Mouse (Mus musculus): ENCODE results near the gene Tkt. TPM values are rescaled to one million over a fixed set of nuclear protein-coding genes. Genes with fewer than 3 reads are reported as not detected.

Gene Tkt
- polyA plus RNA-seq, 1 experiment, result 794 TPM

GRCm38 (mm10) chr14:30519323-30519722 lies 28.8 kb upstream of the Tkt start:
- H3K4me1 ChIP-seq (ENCODE audit: control insufficient read depth, insufficient read depth, low read length), result no peaks in the 10 kb centered on the region
- TF ChIP-seq EP300 (IDR thresholded peaks at IDR 0.05; ENCODE audit: insufficient read depth, low read depth, low read length), result no peak
- no peak for TF ChIP-seq POLR2A (IDR thresholded peaks at IDR 0.05; ENCODE audit: insufficient read depth, low read length)
- TF ChIP-seq CTCF (IDR thresholded peaks at IDR 0.05; ENCODE audit: low read depth, low read length), result no peak
- H3K27ac ChIP-seq (ENCODE audit: insufficient read depth, low read length), result no peak overlapping the region
- H3K36me3 ChIP-seq (ENCODE audit: control insufficient read depth, insufficient read depth, low read length, poor library complexity, severe bottlenecking), result peaks cover 27% of the 10 kb centered on the region
- no peaks in the 10 kb centered on the region for H3K9me3 ChIP-seq (replicated peaks; ENCODE audit: control insufficient read depth, insufficient read depth, low read length, poor library complexity, severe bottlenecking)
- no peaks in the 10 kb centered on the region for H3K27me3 ChIP-seq (ENCODE audit: control insufficient read depth, insufficient read depth, low read length, poor library complexity, severe bottlenecking)
- H3K4me3 ChIP-seq (ENCODE audit: low read depth, low read length), result no peak overlapping the region
- H3K9ac ChIP-seq (ENCODE audit: low read depth, poor library complexity, severe bottlenecking), result no peak overlapping the region

- Histone ChIP-seq H3K9ac (ENCODE audit: low read depth, poor library complexity, severe bottlenecking) (no peak overlapping the region), H3K4me3 (ENCODE audit: low read depth, low read length) (no peak overlapping the region), H3K9me3 (replicated peaks; ENCODE audit: control insufficient read depth, insufficient read depth, low read length, poor library complexity, severe bottlenecking) (no peaks in the 10 kb centered on the region), H3K36me3 (ENCODE audit: control insufficient read depth, insufficient read depth, low read length, poor library complexity, severe bottlenecking) (peaks cover 29% of the 10 kb centered on the region), H3K27me3 (ENCODE audit: control insufficient read depth, insufficient read depth, low read length, poor library complexity, severe bottlenecking) (no peaks in the 10 kb centered on the region), H3K27ac (ENCODE audit: insufficient read depth, low read length) (no peak overlapping the region), H3K4me1 (ENCODE audit: control insufficient read depth, insufficient read depth, low read length) (no peaks in the 10 kb centered on the region)
- no peak for TF ChIP-seq POLR2A (IDR thresholded peaks at IDR 0.05; ENCODE audit: insufficient read depth, low read length)
- TF ChIP-seq EP300 (IDR thresholded peaks at IDR 0.05; ENCODE audit: insufficient read depth, low read depth, low read length), result no peak
- no peak for TF ChIP-seq CTCF (IDR thresholded peaks at IDR 0.05; ENCODE audit: low read depth, low read length)
Measured at GRCm38 (mm10) chr14:30523356-30523755, 24.8 kb upstream of the Tkt start.

- Histone ChIP-seq H3K4me3 (ENCODE audit: low read depth, low read length) (no peak overlapping the region), H3K9me3 (replicated peaks; ENCODE audit: control insufficient read depth, insufficient read depth, low read length, poor library complexity, severe bottlenecking) (no peaks in the 10 kb centered on the region), H3K36me3 (ENCODE audit: control insufficient read depth, insufficient read depth, low read length, poor library complexity, severe bottlenecking) (peaks cover 10% of the 10 kb centered on the region), H3K4me1 (ENCODE audit: control insufficient read depth, insufficient read depth, low read length) (peaks cover 3% of the 10 kb centered on the region), H3K27me3 (ENCODE audit: control insufficient read depth, insufficient read depth, low read length, poor library complexity, severe bottlenecking) (no peaks in the 10 kb centered on the region), H3K27ac (ENCODE audit: insufficient read depth, low read length) (no peak overlapping the region), H3K9ac (ENCODE audit: low read depth, poor library complexity, severe bottlenecking) (no peak overlapping the region)
- no peak for TF ChIP-seq CTCF (IDR thresholded peaks at IDR 0.05; ENCODE audit: low read depth, low read length)
- TF ChIP-seq POLR2A (IDR thresholded peaks at IDR 0.05; ENCODE audit: insufficient read depth, low read length), result no peak
- no peak for TF ChIP-seq EP300 (IDR thresholded peaks at IDR 0.05; ENCODE audit: insufficient read depth, low read depth, low read length)
Measured at GRCm38 (mm10) chr14:30528392-30528791, 19.8 kb upstream of the Tkt start.

GRCm38 (mm10) chr14:30528961-30529360 lies 19.2 kb upstream of the Tkt start:
- Histone ChIP-seq H3K9me3 (replicated peaks; ENCODE audit: control insufficient read depth, insufficient read depth, low read length, poor library complexity, severe bottlenecking) (no peaks in the 10 kb centered on the region), H3K36me3 (ENCODE audit: control insufficient read depth, insufficient read depth, low read length, poor library complexity, severe bottlenecking) (peaks cover 5% of the 10 kb centered on the region; the same call in 1 of the 2 replicates), H3K4me3 (ENCODE audit: low read depth, low read length) (no peak overlapping the region), H3K9ac (ENCODE audit: low read depth, poor library complexity, severe bottlenecking) (0 out of 2 replicates have a peak overlapping the region, but pooled peaks have one; percentile 22), H3K4me1 (ENCODE audit: control insufficient read depth, insufficient read depth, low read length) (peaks cover 3% of the 10 kb centered on the region), H3K27ac (ENCODE audit: insufficient read depth, low read length) (peak overlapping the region; percentile 82), H3K27me3 (ENCODE audit: control insufficient read depth, insufficient read depth, low read length, poor library complexity, severe bottlenecking) (no peaks in the 10 kb centered on the region)
- TF ChIP-seq CTCF (IDR thresholded peaks at IDR 0.05; ENCODE audit: low read depth, low read length), result no peak
- TF ChIP-seq POLR2A (IDR thresholded peaks at IDR 0.05; ENCODE audit: insufficient read depth, low read length), result no peak
- TF ChIP-seq EP300 (IDR thresholded peaks at IDR 0.05; ENCODE audit: insufficient read depth, low read depth, low read length), result no peak

- peaks cover 3% of the 10 kb centered on the region for H3K4me1 ChIP-seq (ENCODE audit: control insufficient read depth, insufficient read depth, low read length)
- H3K27me3 ChIP-seq (ENCODE audit: control insufficient read depth, insufficient read depth, low read length, poor library complexity, severe bottlenecking), result no peaks in the 10 kb centered on the region
- H3K36me3 ChIP-seq (ENCODE audit: control insufficient read depth, insufficient read depth, low read length, poor library complexity, severe bottlenecking), result peaks cover 5% of the 10 kb centered on the region; the same call in 1 of the 2 replicates
- no peak overlapping the region for H3K4me3 ChIP-seq (ENCODE audit: low read depth, low read length)
- H3K27ac ChIP-seq (ENCODE audit: insufficient read depth, low read length), result peak overlapping the region; percentile 82
- H3K9me3 ChIP-seq (replicated peaks; ENCODE audit: control insufficient read depth, insufficient read depth, low read length, poor library complexity, severe bottlenecking), result no peaks in the 10 kb centered on the region
- no peak for TF ChIP-seq EP300 (IDR thresholded peaks at IDR 0.05; ENCODE audit: insufficient read depth, low read depth, low read length)
- no peak for TF ChIP-seq POLR2A (IDR thresholded peaks at IDR 0.05; ENCODE audit: insufficient read depth, low read length)
- TF ChIP-seq CTCF (IDR thresholded peaks at IDR 0.05; ENCODE audit: low read depth, low read length), result no peak
- H3K9ac ChIP-seq (ENCODE audit: low read depth, poor library complexity, severe bottlenecking), result 0 out of 2 replicates have a peak overlapping the region, but pooled peaks have one; percentile 22
Measured at GRCm38 (mm10) chr14:30529454-30529853, 18.7 kb upstream of the Tkt start.

GRCm38 (mm10) chr14:30530726-30531269 lies 17.4 kb upstream of the Tkt start:
- H3K4me3 ChIP-seq (ENCODE audit: low read depth, low read length), result peak overlapping the region; percentile 30
- no peaks in the 10 kb centered on the region for H3K27me3 ChIP-seq (ENCODE audit: control insufficient read depth, insufficient read depth, low read length, poor library complexity, severe bottlenecking)
- no peaks in the 10 kb centered on the region for H3K9me3 ChIP-seq (replicated peaks; ENCODE audit: control insufficient read depth, insufficient read depth, low read length, poor library complexity, severe bottlenecking)
- H3K9ac ChIP-seq (ENCODE audit: low read depth, poor library complexity, severe bottlenecking), result peak overlapping the region; percentile 47
- H3K36me3 ChIP-seq (ENCODE audit: control insufficient read depth, insufficient read depth, low read length, poor library complexity, severe bottlenecking), result no peaks in the 10 kb centered on the region; the same call in 1 of the 2 replicates
- H3K4me1 ChIP-seq (ENCODE audit: control insufficient read depth, insufficient read depth, low read length), result peaks cover 3% of the 10 kb centered on the region
- TF ChIP-seq POLR2A (IDR thresholded peaks at IDR 0.05; ENCODE audit: insufficient read depth, low read length) (no peak), EP300 (IDR thresholded peaks at IDR 0.05; ENCODE audit: insufficient read depth, low read depth, low read length) (0 out of 2 replicates have a peak, but pooled peaks have one; percentile 54), CTCF (IDR thresholded peaks at IDR 0.05; ENCODE audit: low read depth, low read length) (no peak)
- peak overlapping the region; percentile 85 for H3K27ac ChIP-seq (ENCODE audit: insufficient read depth, low read length)
